Mouse (Mus musculus) lung, adult 2 months (tissue): ENCODE data around the gene Zfyve9. TPM values are rescaled to one million over a fixed set of nuclear protein-coding genes. Genes with fewer than 3 reads are reported as not detected.

Experiments used
- DNase-seq: peaks from one replicate; pipeline ENCODE4 v3.0.0; 2022
- H3K4me1 ChIP-seq: fragments of 200-500 bp; 2 replicates; pipeline ENCODE4 v1.6.1; 2011; ENCODE audit warnings: low read length; ENCODE audit not compliant: control insufficient read depth, insufficient read depth
- H3K4me3 ChIP-seq: fragments of 200-500 bp; replicated peaks from 2 replicates; pipeline ENCODE3; 2011; ENCODE audit warnings: low read depth, mild to moderate bottlenecking, control low read depth, low read length; ENCODE audit errors: extremely low read depth
- CTCF ChIP-seq: fragments of 200-500 bp; IDR thresholded peaks from 2 replicates; pipeline ENCODE4 v1.5.1; 2011; ENCODE audit warnings: mild to moderate bottlenecking, low read length, control low read depth; ENCODE audit not compliant: insufficient read depth
- POLR2A ChIP-seq: fragments of 200-500 bp; IDR thresholded peaks from 2 replicates; pipeline ENCODE4 v1.6.1; 2011; ENCODE audit warnings: low read depth, mild to moderate bottlenecking, control low read depth, low read length, borderline replicate concordance; ENCODE audit errors: extremely low read depth
- WGBS: fragments of 180-500 bp; shearing (Covaris S2); methylation state at CpG from one replicate; pipeline ENCODE4 v1.1.7; 2018; 5-methylcytosine and 5-hydroxymethylcytosine counted together
- polyA plus RNA-seq: library from polyadenylated mRNA; depleted of rRNA; stranded (reverse); fragments of >200 nt; gene quantifications from 2 replicates; pipeline ENCODE4 v1.2.3, GENCODE M21; 2012; rRNA removed

The Zfyve9 gene
- polyA plus RNA-seq, result 4.8 and 7.0 TPM in 2 replicates

DNA sequence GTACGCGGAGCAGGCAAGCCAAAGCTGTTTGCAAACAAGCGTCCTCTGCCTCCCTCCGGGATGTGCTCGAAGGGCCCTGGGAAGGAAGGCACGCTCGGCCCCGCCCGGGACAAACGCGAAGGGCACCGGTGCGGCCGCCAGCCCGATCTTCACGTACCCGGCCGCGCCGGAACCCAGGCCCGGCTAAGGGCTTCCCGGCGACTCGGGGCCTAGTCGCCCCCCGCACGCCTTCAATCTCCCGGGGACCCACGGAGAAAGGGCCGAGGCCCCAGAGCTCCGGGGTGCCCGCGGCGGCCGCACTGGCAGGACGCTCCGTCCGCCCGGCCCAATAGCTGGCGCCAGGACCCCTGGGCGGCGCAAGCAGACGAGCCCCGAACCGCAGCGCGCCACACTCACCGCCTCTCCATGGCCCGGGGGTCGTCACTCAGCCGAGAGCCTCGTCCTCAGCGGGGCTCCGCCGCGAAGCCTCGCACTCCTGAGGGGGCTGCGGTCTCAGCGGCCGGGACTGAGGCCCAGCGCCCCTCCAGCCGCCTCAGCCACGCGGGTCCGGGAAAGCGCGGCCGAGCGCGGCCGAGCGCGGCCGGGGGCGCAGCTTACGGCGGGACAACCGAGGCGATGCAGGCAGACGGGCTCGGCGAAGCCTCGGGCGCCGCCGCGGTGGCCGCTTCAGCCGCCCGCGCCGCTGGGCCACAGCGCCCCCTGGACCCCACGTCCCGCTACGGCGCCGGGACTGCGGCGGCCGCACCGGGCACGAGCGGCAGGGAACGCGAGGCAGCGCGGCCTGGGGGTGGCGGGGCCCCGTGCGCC is at the start of gene Zfyve9:
Gene Zfyve9 (minus strand): TSS at position 742 of the 807 bp plus-strand sequence.
- TF ChIP-seq CTCF (no peak), POLR2A (peak; percentile 22; the same call in 1 of the 2 replicates)
- DNase-seq, result peak; percentile 79
- under 1% methylated on average over 106 of the region's 111 CpGs for WGBS
- peak within 1 kb of the TSS; percentile 95 for H3K4me3 ChIP-seq
- H3K4me1 ChIP-seq, result peaks cover 5% of the 10 kb centered on the region

DNA sequence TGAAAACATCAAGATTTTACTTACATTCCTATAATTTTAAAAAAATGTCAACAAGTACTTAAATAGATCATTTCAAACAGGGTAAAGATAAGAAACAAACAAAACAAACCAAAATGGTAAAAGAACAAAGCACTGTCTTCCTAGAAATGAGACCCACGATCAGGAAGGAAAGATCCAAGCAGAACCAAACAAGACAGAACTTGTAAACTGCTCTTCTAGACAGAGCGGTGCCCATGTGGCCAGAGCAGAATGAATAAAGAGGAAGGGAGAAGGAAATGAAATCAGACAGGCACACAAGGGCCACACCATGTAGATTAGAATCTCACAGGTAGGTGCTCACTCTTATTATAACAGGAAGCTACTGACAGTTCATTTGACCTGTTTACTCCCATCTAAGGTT is 46.0 kb upstream of the Zfyve9 start:
- Histone ChIP-seq H3K4me1 (peaks cover 4% of the 10 kb centered on the region), H3K4me3 (no peak overlapping the region)
- 46% methylated on average over 2 of the region's 2 CpGs for WGBS
- TF ChIP-seq POLR2A, result no peak
- TF ChIP-seq CTCF, result no peak
- no peak for DNase-seq

DNA sequence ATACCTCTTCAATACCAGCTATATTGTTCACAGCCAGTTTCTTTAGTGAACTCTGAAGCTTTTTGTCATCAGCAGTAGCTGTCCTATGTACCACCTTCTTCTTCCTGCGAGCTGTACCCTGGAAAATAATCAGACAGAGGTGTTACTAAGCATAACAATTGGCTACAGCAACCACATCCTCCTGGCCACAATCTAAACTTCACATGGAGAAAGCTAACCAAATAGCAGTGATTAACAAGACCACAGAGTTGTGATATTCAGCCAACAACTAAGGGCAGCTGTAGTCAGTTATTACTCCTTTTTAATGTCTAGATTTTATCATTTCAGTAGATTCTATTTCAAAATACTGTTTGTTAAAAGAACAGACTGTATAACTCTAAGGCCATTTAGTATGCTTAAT is 45.5 kb upstream of the Zfyve9 start:
- DNase-seq, result no peak
- 56% methylated on average over 1 of the region's 1 CpGs for WGBS
- TF ChIP-seq POLR2A (no peak), CTCF (no peak)
- peaks cover 4% of the 10 kb centered on the region for H3K4me1 ChIP-seq
- no peak overlapping the region for H3K4me3 ChIP-seq

DNA sequence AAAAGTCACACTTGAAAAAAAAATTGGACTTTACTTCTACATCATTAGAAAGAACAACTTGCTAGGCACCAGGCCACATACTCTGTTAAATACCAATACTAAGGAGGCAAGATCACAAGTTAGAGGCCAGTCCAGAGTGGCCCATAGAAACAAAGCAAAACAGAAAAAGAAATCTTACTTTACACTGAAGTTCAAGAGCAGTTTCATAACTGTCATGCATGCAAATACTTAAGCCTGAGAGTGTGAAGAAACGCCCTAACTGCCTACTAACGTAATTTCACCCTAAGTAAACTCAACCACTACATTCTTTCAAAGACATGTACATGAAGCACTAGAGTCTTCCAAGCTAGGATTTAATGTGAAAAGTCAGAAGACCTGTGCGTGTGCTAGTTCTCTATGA is 45.1 kb upstream of the Zfyve9 start:
- TF ChIP-seq CTCF (no peak), POLR2A (no peak)
- no peak for DNase-seq
- peaks cover 4% of the 10 kb centered on the region for H3K4me1 ChIP-seq
- no peak overlapping the region for H3K4me3 ChIP-seq
- WGBS, result 74% methylated on average over 3 of the region's 3 CpGs

DNA sequence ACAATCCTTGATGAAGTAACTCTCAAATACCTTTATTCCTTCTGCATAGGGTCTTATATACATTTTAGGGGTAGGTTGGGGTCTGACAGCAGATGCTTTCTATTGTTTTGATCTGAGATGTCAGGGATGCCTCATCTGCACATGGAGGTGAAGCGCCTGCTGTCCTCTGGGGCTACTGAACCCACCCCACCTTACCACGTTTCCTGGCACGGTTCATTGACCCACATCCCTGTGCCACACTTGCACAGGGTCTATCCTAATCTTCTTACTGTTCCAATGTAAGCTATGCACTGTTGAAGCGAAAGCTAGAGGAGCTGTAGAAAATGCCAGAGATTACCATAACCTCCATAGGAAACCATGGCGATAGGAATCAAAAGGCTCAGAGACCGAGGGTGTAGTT is 31.0 kb upstream of the Zfyve9 start:
- WGBS, result 72% methylated on average over 6 of the region's 6 CpGs
- Histone ChIP-seq H3K4me1 (no peaks in the 10 kb centered on the region), H3K4me3 (no peak overlapping the region)
- DNase-seq, result no peak
- TF ChIP-seq CTCF, result no peak
- TF ChIP-seq POLR2A, result no peak

DNA sequence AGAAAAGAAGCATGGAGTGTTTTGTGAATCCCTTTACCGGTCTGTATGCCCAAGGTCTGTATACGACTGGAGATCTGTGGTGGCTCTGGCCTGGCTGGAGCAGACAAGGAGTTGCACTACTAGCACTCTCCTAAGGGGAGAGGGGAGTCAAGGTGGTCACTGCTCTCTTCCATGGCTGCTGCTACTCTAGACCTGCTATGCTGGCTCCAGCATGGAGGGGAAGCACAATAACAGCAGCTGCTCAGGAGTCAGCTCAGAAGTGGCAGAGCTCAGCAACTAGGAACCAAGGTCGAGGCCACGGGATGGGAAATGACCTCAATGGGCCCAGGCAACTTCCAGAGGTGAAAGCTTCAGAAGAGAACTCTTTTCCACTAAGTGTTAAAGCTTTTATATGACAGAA is 30.5 kb upstream of the Zfyve9 start:
- WGBS, result 68% methylated on average over 4 of the region's 4 CpGs
- DNase-seq, result no peak
- H3K4me1 ChIP-seq, result no peaks in the 10 kb centered on the region
- no peak overlapping the region for H3K4me3 ChIP-seq
- no peak for TF ChIP-seq POLR2A
- TF ChIP-seq CTCF, result no peak

DNA sequence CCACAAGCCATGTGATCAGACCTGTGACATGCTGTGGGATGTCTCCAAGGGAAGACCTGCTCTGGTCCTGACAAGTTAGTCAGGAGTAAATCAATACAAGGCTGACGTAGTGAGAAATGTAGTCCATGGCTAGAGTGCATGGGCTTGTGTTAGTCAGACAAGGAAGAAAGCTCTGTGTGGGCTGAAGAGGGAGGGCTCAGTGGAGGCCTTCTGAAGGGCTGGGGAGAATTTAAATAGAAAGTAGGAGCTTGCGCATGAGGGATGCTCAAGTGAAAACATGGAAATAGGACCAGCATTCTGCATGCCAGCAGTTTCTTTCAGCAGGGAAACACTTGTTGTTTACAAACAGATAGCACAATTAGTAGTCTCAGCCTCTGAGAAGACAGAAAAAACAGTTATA is 22.9 kb upstream of the Zfyve9 start:
- WGBS, result 89% methylated on average over 2 of the region's 2 CpGs
- H3K4me3 ChIP-seq, result no peak overlapping the region
- no peaks in the 10 kb centered on the region for H3K4me1 ChIP-seq
- no peak for DNase-seq
- TF ChIP-seq CTCF, result no peak
- TF ChIP-seq POLR2A, result no peak

DNA sequence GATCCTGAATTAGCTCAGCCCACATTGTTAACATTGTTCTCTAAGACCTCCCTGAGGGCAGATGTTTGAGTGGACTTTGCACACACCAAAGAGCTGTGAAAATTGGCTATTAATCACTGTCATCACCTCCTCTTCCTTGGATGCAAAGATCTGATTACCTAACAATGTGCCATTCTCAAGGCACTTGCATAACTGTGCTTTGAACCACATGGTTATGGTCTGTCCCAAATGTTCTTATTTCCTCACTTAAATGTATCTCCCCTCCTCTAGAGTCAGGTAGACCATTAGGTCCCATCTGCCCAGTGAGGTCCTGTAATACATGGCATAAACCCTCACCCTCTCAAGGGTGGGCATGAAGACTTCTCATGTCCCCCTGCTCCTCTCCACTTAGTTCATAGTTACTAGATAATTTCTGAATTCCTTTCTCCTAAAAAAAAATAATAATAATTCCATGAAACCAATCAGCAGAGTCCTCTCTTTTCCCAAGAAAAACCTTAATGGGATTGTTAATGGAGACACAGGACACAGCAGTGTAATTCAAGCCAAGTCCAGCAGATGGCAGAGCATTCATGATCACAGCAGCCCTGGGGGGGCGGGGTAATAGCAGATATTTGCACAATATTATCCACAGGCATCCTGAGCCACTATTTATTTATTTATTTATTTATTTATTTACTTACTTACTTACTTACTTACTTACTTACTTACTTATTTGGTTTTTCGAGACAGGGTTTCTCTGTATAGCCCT is 17.7 kb upstream of the Zfyve9 start:
- WGBS, result 40% methylated on average over 2 of the region's 2 CpGs
- peak; percentile 73 for DNase-seq
- Histone ChIP-seq H3K4me1 (peaks cover 7% of the 10 kb centered on the region), H3K4me3 (no peak overlapping the region)
- peak; percentile 72 for TF ChIP-seq CTCF
- TF ChIP-seq POLR2A, result no peak

DNA sequence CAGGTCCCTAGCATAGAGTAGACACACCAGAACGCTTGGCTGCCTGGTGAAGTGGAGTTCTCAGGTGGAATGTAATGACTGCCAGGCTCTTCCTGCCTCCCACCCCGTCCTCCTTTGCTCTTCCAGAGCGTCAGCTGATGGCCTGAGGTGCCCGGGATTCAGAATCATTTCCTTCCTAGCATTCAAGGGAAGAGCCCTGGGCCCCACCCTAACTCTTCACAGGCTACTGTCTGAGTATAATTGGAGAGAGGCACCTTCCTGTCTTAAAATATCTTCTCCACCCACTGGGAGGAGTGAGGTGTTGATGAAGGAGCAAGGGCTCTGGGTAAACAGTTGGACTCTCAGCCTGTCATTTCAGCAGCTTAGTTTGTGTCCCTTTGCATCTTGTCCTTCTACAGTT is 16.1 kb upstream of the Zfyve9 start:
- DNase-seq, result no peak

DNA sequence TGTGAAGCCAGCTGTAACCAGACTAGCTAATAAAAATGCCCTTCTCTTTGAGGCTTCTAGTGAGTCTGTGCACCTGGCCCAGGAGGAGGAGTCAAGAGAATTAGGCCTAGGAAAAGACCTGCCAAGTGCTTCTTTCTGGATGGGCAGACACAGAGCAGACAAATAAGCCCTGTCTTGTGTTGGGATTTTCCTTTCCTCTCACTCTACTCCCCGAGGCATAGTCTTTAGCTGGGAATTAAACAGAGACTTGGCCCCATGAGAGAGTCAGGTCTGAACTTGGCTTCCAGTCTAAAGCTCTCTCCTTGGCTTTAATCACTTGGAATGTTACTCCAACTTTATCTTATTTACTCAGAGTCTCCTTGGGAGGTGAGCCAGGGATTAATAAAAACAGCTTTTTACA is 13.3 kb upstream of the Zfyve9 start:
- 38% methylated on average over 1 of the region's 1 CpGs for WGBS
- DNase-seq, result no peak
- TF ChIP-seq CTCF (no peak), POLR2A (no peak)
- no peak overlapping the region for H3K4me3 ChIP-seq
- H3K4me1 ChIP-seq, result peaks cover 7% of the 10 kb centered on the region

More for the DNA sequence above, 16.1 kb upstream of the Zfyve9 start:
- TF ChIP-seq CTCF (no peak), POLR2A (no peak)
- peaks cover 7% of the 10 kb centered on the region for H3K4me1 ChIP-seq
- 30% methylated on average over 4 of the region's 4 CpGs for WGBS
- H3K4me3 ChIP-seq, result no peak overlapping the region
